Mouse (Mus musculus) lung, embryonic 14.5 days (tissue): ENCODE results near the gene Zfp511. TPM values are rescaled to one million over a fixed set of nuclear protein-coding genes. Genes with fewer than 3 reads are reported as not detected.

Experiments
- ATAC-seq: fragments of 200-750 bp; cut with Nextera tagmentation; 2 replicates; pipeline ENCODE4 v1.8.0; 2017; ENCODE audit warnings: mild to moderate bottlenecking, moderate TSS enrichment, moderate library complexity; ENCODE audit not compliant: insufficient read depth
- DNase-seq: peaks from one replicate; pipeline ENCODE4 v3.0.0-alpha.2; 2015
- H3K27ac ChIP-seq: fragments of 300-500 bp; sonication (generic); 2 replicates; pipeline ENCODE4 v1.5.1; 2014; ENCODE audit warnings: low read depth, mild to moderate bottlenecking, moderate library complexity
- H3K27me3 ChIP-seq: fragments of 300-500 bp; sonication (generic); 2 replicates; pipeline ENCODE4 v1.6.1; 2014; ENCODE audit warnings: low read length, control low read depth; ENCODE audit not compliant: insufficient read depth
- H3K36me3 ChIP-seq: fragments of 300-500 bp; sonication (generic); 2 replicates; pipeline ENCODE4 v1.6.1; 2014; ENCODE audit warnings: control low read depth; ENCODE audit not compliant: insufficient read depth
- H3K4me1 ChIP-seq: fragments of 300-500 bp; sonication (generic); 2 replicates; pipeline ENCODE4 v1.6.1; 2014; ENCODE audit warnings: antibody characterized with exemption, control low read depth; ENCODE audit not compliant: insufficient read depth
- H3K4me2 ChIP-seq: fragments of 300-500 bp; sonication (generic); 2 replicates; pipeline ENCODE4 v1.6.1; 2014; ENCODE audit warnings: mild to moderate bottlenecking
- H3K4me3 ChIP-seq: fragments of 300-500 bp; sonication (generic); 2 replicates; pipeline ENCODE4 v1.5.1; 2014; ENCODE audit warnings: low read depth, low read length
- H3K9ac ChIP-seq: fragments of 300-500 bp; sonication (generic); 2 replicates; pipeline ENCODE4 v1.6.1; 2014
- H3K9me3 ChIP-seq: fragments of 300-500 bp; sonication (generic); 2 replicates; pipeline ENCODE4 v1.6.1; 2016; ENCODE audit warnings: low read depth, low read length, control low read depth
- CTCF ChIP-seq: IDR thresholded peaks from 2 replicates; pipeline ENCODE4 v1.5.1; 2016; ENCODE audit warnings: antibody characterized with exemption, low read depth
- WGBS: fragments of 180-500 bp; shearing (Covaris S2); extraction: QIAGEN DNeasy Blood & Tissue Kit; methylation state at CpG from one replicate; pipeline ENCODE4 v1.1.7; 2014; 5-methylcytosine and 5-hydroxymethylcytosine counted together
- polyA plus RNA-seq: library from polyadenylated mRNA; unstranded; fragments of >200 nt; fragmentation: Nextera tagmentation; extraction: Ambion mirVana; gene quantifications from 2 replicates; pipeline ENCODE4 v1.2.1, GENCODE M21; 2014

The Zfp511 gene
- polyA plus RNA-seq, 1 experiment from 2014 or later, result 39.5 TPM

DNA sequence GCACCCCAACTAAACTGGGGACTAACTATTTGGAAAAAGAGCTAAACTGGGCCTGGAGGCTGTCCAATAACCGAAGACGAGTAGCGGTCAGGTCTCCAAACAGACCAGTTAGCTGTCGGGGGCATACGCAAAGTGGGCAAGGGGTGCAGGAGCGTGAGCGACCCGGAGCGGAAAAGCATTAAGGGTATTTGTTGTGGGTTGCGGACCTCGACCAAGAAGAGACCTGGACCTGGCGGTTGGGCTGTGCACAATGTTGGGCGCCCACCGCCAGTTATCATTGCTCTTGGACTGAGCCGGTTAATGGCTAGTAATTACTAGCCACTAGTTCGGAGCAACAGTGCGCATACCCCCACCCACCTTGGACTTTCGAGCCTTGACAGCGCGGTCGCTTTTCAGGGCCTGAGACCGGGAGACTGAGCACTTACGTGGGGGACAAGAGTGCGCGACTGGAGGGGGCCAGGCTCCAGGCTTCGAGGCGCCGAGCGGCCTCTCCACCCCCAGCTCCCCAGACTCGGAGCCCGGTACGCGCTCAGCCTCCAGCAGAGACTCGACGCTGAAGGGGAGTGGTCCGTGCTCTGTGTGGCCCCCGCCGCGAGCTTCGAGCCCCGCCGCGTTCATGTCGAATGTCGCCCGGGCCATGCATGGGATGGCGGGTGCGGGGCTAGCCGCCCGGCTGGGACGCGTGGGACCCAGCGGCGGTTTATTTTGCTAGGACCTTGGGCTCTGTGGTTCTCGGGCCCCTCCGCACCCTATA lies 12.3 kb downstream of the Zfp511 start, which contains the start of gene Msx3:
TSS of gene Msx3 (minus strand) at position 729 of the 754 bp plus-strand sequence.
- ATAC-seq (peak; percentile 47; the same call in 1 of the 2 replicates), DNase-seq (peak; percentile 24)
- Histone ChIP-seq H3K27ac (no peak within 1 kb of the TSS), H3K36me3 (no peaks in the 10 kb centered on the region), H3K9me3 (no peaks in the 10 kb centered on the region), H3K4me1 (0 out of 2 replicates have a peak, but pooled peaks cover 5% of the 10 kb centered on the region), H3K9ac (no peak within 1 kb of the TSS), H3K27me3 (peaks cover 92% of the 10 kb centered on the region), H3K4me2 (peak within 1 kb of the TSS; percentile 65), H3K4me3 (peak within 1 kb of the TSS; percentile 40)
- WGBS, result under 1% methylated on average over 56 of the region's 56 CpGs
- TF ChIP-seq CTCF, result no peak

DNA sequence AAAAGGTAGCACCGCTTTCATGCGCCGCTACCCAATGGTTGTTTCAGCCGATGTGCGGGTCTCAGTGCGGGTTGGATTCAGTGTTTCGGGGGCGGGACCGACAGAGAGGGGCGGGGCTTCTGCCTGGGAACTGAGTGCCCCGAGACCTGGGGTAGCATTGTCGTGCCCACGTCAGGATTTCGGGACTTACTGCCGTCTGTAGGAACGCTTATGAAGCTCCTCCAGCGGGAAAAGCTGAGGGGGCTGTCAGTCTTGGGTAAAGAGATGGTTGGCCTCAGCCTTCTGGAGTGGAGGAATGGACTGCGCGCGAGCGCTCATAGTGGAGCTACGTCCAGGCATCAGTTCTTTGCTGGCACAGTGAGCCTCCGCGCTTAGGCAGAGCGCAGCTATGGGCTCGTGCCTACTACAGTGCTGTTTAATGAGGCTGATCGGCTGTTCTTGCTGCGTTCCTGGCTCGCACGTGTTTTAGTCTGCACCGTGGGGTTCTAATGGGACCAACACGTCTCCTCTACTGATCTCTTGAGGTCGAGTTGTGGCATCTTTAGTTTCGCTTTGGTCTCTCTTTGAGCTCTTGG lies 13.0 kb downstream of the Zfp511 start:
- Histone ChIP-seq H3K36me3 (no peaks in the 10 kb centered on the region), H3K9ac (no peak overlapping the region), H3K27me3 (peaks cover 89% of the 10 kb centered on the region), H3K27ac (no peak overlapping the region), H3K4me2 (peak overlapping the region; percentile 65), H3K4me3 (peak overlapping the region; percentile 40), H3K4me1 (0 out of 2 replicates have a peak, but pooled peaks cover 5% of the 10 kb centered on the region), H3K9me3 (no peaks in the 10 kb centered on the region)
- DNase-seq (peak; percentile 77), ATAC-seq (peak; percentile 79; the same call in 1 of the 2 replicates)
- WGBS, result under 1% methylated on average over 34 of the region's 34 CpGs
- 0 out of 2 replicates have a peak, but pooled peaks have one; percentile 8 for TF ChIP-seq CTCF

DNA sequence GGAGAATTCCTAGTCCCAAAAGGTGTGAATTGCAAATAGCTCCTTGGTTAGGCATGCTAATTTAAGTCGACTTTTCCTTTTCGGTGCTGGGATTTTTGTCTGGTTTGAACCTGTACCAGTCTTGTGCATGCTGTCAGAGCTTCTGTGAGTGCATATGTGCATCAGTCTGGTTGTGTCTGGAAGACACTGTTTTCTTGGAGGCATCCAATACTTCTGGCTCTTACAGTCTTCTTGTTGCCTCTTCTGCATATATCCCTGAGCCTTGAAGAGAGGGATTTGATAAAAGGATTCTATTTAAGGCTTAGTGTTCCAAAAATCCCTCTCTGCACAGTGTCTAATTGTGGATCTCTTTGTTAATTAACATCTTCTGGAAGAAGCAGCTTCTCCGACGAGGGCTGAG lies 17.9 kb downstream of the Zfp511 start:
- no peak for TF ChIP-seq CTCF
- ATAC-seq (no peak), DNase-seq (no peak)
- H3K4me3 ChIP-seq, result no peak overlapping the region
- H3K36me3 ChIP-seq, result no peaks in the 10 kb centered on the region
- H3K27ac ChIP-seq, result no peak overlapping the region
- no peaks in the 10 kb centered on the region for H3K9me3 ChIP-seq
- H3K27me3 ChIP-seq, result peaks cover 68% of the 10 kb centered on the region
- WGBS, result 73% methylated on average over 4 of the region's 4 CpGs
- H3K4me1 ChIP-seq, result 0 out of 2 replicates have a peak, but pooled peaks cover 2% of the 10 kb centered on the region
- no peak overlapping the region for H3K9ac ChIP-seq
- no peak overlapping the region for H3K4me2 ChIP-seq

DNA sequence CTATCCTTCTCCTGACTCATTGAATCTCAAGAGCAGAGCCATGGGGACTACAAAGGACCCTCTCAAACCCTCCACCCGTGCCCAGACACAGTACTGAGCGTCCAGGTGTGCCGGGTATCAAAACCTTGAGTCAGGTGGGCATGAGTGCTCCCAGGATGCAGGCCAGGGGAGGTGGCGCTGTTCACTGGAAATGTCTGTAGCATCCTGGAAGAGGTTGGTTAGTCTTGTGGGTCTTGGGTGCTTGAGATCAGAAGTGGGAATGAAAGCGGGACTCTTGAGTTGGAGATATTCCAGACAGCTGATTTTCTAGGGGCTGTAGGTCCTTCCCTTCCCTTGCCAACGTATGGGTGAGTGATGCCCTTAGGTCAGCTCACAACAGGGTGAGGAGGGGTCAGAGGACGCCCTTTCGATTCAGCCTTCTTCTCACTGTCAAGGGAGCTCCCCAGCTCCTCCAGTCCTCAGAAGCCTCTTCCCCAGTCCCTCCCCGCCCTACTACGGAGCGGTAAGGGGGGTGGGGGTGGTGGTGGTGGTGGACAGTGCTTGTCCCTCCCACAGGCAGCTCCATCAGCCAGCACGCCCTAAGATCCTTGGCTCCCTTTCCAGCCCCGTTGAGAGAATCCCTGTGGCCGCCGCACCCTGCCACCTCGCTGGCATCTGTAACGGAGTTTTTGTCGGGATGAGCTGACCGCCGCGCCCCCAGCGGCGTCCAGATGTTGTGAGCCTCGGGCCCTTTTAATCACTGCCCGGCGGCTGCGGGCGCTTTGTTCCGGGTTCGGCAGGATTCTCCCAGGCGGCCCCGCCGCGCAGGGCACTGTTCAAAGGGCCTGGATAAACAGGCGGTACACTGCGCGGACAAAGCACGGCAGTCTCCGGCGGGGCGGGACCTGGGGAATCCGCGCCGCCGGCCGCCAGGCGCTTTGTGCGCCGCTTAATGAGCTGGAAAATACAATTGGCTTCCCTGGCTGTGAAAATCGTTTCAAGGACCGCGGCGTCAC lies 21.5 kb downstream of the Zfp511 start:
- no peak overlapping the region for H3K27ac ChIP-seq
- no peaks in the 10 kb centered on the region for H3K36me3 ChIP-seq
- 0 out of 2 replicates have a peak, but pooled peaks cover 6% of the 10 kb centered on the region for H3K4me1 ChIP-seq
- peak; percentile 71 for ATAC-seq
- peak overlapping the region; percentile 42; the same call in 1 of the 2 replicates for H3K9ac ChIP-seq
- 3% methylated on average over 53 of the region's 53 CpGs for WGBS
- peak overlapping the region; percentile 78 for H3K4me2 ChIP-seq
- peak; percentile 26; the same call in 1 of the 2 replicates for TF ChIP-seq CTCF
- DNase-seq, result peak; percentile 74
- H3K4me3 ChIP-seq, result peak overlapping the region; percentile 42
- no peaks in the 10 kb centered on the region for H3K9me3 ChIP-seq
- peaks cover 70% of the 10 kb centered on the region for H3K27me3 ChIP-seq

DNA sequence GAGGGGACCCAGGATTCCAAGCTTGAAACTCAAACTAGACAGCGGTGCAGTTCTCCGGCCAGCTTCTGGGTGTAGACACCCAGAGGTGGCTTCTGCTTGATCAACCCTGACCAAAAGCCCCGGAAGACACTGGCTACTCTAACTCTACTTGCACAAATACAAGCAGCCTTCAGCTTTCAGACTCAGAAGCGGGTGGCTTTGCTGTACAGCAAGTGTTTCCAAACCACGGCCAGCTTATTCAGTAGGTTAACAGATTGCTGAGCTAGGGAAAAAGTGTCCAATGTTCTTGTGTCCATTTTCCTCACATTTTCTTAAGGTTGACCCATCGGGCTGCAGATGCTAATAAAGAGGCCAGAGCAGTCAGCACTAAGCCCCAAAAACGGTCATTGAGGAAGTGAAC lies 22.3 kb downstream of the Zfp511 start:
- peak; percentile 5 for DNase-seq
- Histone ChIP-seq H3K9ac (peak overlapping the region; percentile 42; the same call in 1 of the 2 replicates), H3K4me3 (peak overlapping the region; percentile 42), H3K27ac (no peak overlapping the region), H3K36me3 (no peaks in the 10 kb centered on the region), H3K4me2 (peak overlapping the region; percentile 78), H3K4me1 (0 out of 2 replicates have a peak, but pooled peaks cover 6% of the 10 kb centered on the region), H3K27me3 (peaks cover 71% of the 10 kb centered on the region), H3K9me3 (no peaks in the 10 kb centered on the region)
- no peak for TF ChIP-seq CTCF
- 26% methylated on average over 7 of the region's 7 CpGs for WGBS
- no peak for ATAC-seq

DNA sequence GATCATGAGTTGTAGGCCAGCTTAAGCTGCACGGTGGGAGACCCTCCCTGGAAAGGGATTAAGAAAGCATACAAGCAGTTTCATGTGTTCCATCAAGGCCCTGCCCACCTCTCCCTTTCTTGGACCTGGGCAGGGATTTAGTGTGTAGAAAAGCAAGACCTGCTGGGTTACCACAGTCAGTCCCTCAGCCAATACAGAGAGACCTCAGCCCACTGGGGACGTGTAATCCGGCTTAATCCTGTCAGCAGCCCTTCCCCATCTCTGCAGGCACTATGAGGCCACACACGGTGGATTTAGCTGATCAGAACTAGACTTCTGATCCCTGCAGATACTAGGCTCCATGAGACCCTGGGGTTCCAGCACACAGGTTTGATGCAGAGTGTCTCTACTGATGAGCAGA lies 23.4 kb downstream of the Zfp511 start:
- Histone ChIP-seq H3K36me3 (no peaks in the 10 kb centered on the region), H3K9me3 (no peaks in the 10 kb centered on the region), H3K4me2 (no peak overlapping the region), H3K27me3 (peaks cover 72% of the 10 kb centered on the region), H3K4me3 (no peak overlapping the region), H3K27ac (no peak overlapping the region), H3K9ac (no peak overlapping the region), H3K4me1 (0 out of 2 replicates have a peak, but pooled peaks cover 6% of the 10 kb centered on the region)
- TF ChIP-seq CTCF, result no peak
- 27% methylated on average over 4 of the region's 4 CpGs for WGBS
- ATAC-seq (no peak), DNase-seq (no peak)
